Mouse (Mus musculus) heart, embryonic 12.5 days (tissue): ENCODE results near the gene Cope. TPM values are rescaled to one million over a fixed set of nuclear protein-coding genes. Genes with fewer than 3 reads are reported as not detected.
A peak's percentile ranks its signal among the peaks of the same experiment; 100 is the strongest.

Experiments
- ATAC-seq: fragments of 200-750 bp; cut with Nextera tagmentation; 2 replicates; pipeline ENCODE4 v1.8.0; 2017; ENCODE audit warnings: moderate TSS enrichment, moderate library complexity; ENCODE audit not compliant: insufficient number of reproducible peaks, low FRiP score
- H3K27ac ChIP-seq: fragments of 300-500 bp; sonication (generic); 2 replicates; pipeline ENCODE4 v1.5.1; 2016; ENCODE audit warnings: mild to moderate bottlenecking, moderate library complexity; ENCODE audit not compliant: poor library complexity, severe bottlenecking
- H3K27me3 ChIP-seq: fragments of 300-500 bp; sonication (generic); replicated peaks from 2 replicates; pipeline ENCODE4 v1.6.1; 2016; ENCODE audit warnings: mild to moderate bottlenecking, moderate library complexity
- H3K36me3 ChIP-seq: fragments of 300-500 bp; sonication (generic); 2 replicates; pipeline ENCODE4 v1.6.1; 2016; ENCODE audit warnings: mild to moderate bottlenecking, moderate library complexity
- H3K4me1 ChIP-seq: fragments of 300-500 bp; sonication (generic); replicated peaks from 2 replicates; pipeline ENCODE4 v1.6.1; 2016; ENCODE audit warnings: mild to moderate bottlenecking
- H3K4me2 ChIP-seq: fragments of 300-500 bp; sonication (generic); 2 replicates; pipeline ENCODE4 v1.6.1; 2016; ENCODE audit warnings: mild to moderate bottlenecking, moderate library complexity
- H3K4me3 ChIP-seq: fragments of 300-500 bp; sonication (generic); 2 replicates; pipeline ENCODE4 v1.5.1; 2016; ENCODE audit warnings: mild to moderate bottlenecking
- H3K9ac ChIP-seq: fragments of 300-500 bp; sonication (generic); 2 replicates; pipeline ENCODE4 v1.6.1; 2016; ENCODE audit warnings: mild to moderate bottlenecking, moderate library complexity
- H3K9me3 ChIP-seq: fragments of 300-500 bp; sonication (generic); replicated peaks from 2 replicates; pipeline ENCODE4 v1.6.1; 2016; ENCODE audit warnings: mild to moderate bottlenecking, moderate library complexity
- WGBS: fragments of 180-500 bp; shearing (Covaris S2); methylation state at CpG from one replicate; pipeline ENCODE4 v1.1.7; 2016; 5-methylcytosine and 5-hydroxymethylcytosine counted together
- polyA plus RNA-seq: library from polyadenylated mRNA; unstranded; fragments of >200 nt; fragmentation: Nextera tagmentation; extraction: Ambion mirVana; gene quantifications from 2 replicates; pipeline ENCODE4 v1.2.1, GENCODE M21; 2016

Cope gene
- polyA plus RNA-seq, 1 experiment from 2014 or later = 272 TPM

- peak; percentile 77 for ATAC-seq
- no peak overlapping the region for H3K27ac ChIP-seq
- peak overlapping the region; percentile 33 for H3K4me3 ChIP-seq
- H3K27me3 ChIP-seq = peaks cover 21% of the 10 kb centered on the region
- H3K9ac ChIP-seq = peak overlapping the region; percentile 36
- H3K4me2 ChIP-seq = peak overlapping the region; percentile 64
- WGBS = 36% methylated on average over 53 of the region's 53 CpGs
- peaks cover 8% of the 10 kb centered on the region; the same call in 1 of the 2 replicates for H3K9me3 ChIP-seq
- peaks cover 24% of the 10 kb centered on the region for H3K4me1 ChIP-seq
- H3K36me3 ChIP-seq = peaks cover 53% of the 10 kb centered on the region
Measured at GRCm38 (mm10) chr8:70330741-70331364, 28.5 kb downstream of the Cope start.

GRCm38 (mm10) chr8:70331526-70331925 lies 29.2 kb downstream of the Cope start:
- peaks cover 21% of the 10 kb centered on the region for H3K27me3 ChIP-seq
- no peak overlapping the region for H3K9ac ChIP-seq
- no peak overlapping the region for H3K4me2 ChIP-seq
- H3K4me3 ChIP-seq = no peak overlapping the region
- 80% methylated on average over 19 of the region's 19 CpGs for WGBS
- peaks cover 8% of the 10 kb centered on the region; the same call in 1 of the 2 replicates for H3K9me3 ChIP-seq
- peaks cover 24% of the 10 kb centered on the region for H3K4me1 ChIP-seq
- H3K36me3 ChIP-seq = peaks cover 60% of the 10 kb centered on the region
- no peak overlapping the region for H3K27ac ChIP-seq
- ATAC-seq = no peak

GRCm38 (mm10) chr8:70332070-70332877 lies 30.0 kb downstream of the Cope start:
- WGBS = 35% methylated on average over 40 of the region's 41 CpGs
- Histone ChIP-seq H3K27ac (no peak overlapping the region), H3K9me3 (peaks cover 7% of the 10 kb centered on the region; the same call in 1 of the 2 replicates), H3K36me3 (peaks cover 66% of the 10 kb centered on the region), H3K4me1 (peaks cover 24% of the 10 kb centered on the region), H3K4me2 (no peak overlapping the region), H3K4me3 (no peak overlapping the region), H3K27me3 (peaks cover 21% of the 10 kb centered on the region), H3K9ac (no peak overlapping the region)
- ATAC-seq = peak; percentile 43; the same call in 1 of the 2 replicates

- H3K36me3 ChIP-seq = peaks cover 69% of the 10 kb centered on the region
- ATAC-seq = no peak
- H3K27ac ChIP-seq = no peak overlapping the region
- H3K9me3 ChIP-seq = 0 out of 2 replicates have a peak, but pooled peaks cover 1% of the 10 kb centered on the region
- no peak overlapping the region for H3K9ac ChIP-seq
- H3K27me3 ChIP-seq = peaks cover 21% of the 10 kb centered on the region
- WGBS = 91% methylated on average over 6 of the region's 6 CpGs
- H3K4me1 ChIP-seq = peaks cover 24% of the 10 kb centered on the region
- H3K4me3 ChIP-seq = no peak overlapping the region
- H3K4me2 ChIP-seq = no peak overlapping the region
Measured at GRCm38 (mm10) chr8:70332878-70333202, 30.5 kb downstream of the Cope start.

- Histone ChIP-seq H3K36me3 (peaks cover 100% of the 10 kb centered on the region), H3K27ac (no peak overlapping the region), H3K4me2 (no peak overlapping the region), H3K27me3 (no peaks in the 10 kb centered on the region), H3K4me1 (0 out of 2 replicates have a peak, but pooled peaks cover 7% of the 10 kb centered on the region), H3K4me3 (no peak overlapping the region), H3K9me3 (no peaks in the 10 kb centered on the region), H3K9ac (no peak overlapping the region)
- WGBS = 88% methylated on average over 7 of the region's 7 CpGs
- no peak for ATAC-seq
Measured at GRCm38 (mm10) chr8:70338931-70339330, 36.6 kb downstream of the Cope start.

- peaks cover 88% of the 10 kb centered on the region for H3K36me3 ChIP-seq
- H3K9me3 ChIP-seq = no peaks in the 10 kb centered on the region
- H3K4me1 ChIP-seq = peaks cover 13% of the 10 kb centered on the region; the same call in 1 of the 2 replicates
- no peak overlapping the region for H3K27ac ChIP-seq
- no peak for ATAC-seq
- no peak overlapping the region for H3K4me3 ChIP-seq
- WGBS = 87% methylated on average over 7 of the region's 7 CpGs
- H3K9ac ChIP-seq = no peak overlapping the region; the same call in 1 of the 2 replicates
- H3K4me2 ChIP-seq = no peak overlapping the region
- H3K27me3 ChIP-seq = no peaks in the 10 kb centered on the region
Measured at GRCm38 (mm10) chr8:70340659-70341058, 38.3 kb downstream of the Cope start.

GRCm38 (mm10) chr8:70342007-70342406 lies 39.7 kb downstream of the Cope start:
- no peak for ATAC-seq
- Histone ChIP-seq H3K4me2 (no peak overlapping the region), H3K27me3 (no peaks in the 10 kb centered on the region), H3K4me3 (no peak overlapping the region), H3K9ac (no peak overlapping the region), H3K4me1 (peaks cover 13% of the 10 kb centered on the region; the same call in 1 of the 2 replicates), H3K9me3 (no peaks in the 10 kb centered on the region), H3K36me3 (peaks cover 85% of the 10 kb centered on the region), H3K27ac (no peak overlapping the region)
- 90% methylated on average over 14 of the region's 14 CpGs for WGBS

- Histone ChIP-seq H3K4me3 (no peak overlapping the region), H3K9ac (no peak overlapping the region), H3K27me3 (no peaks in the 10 kb centered on the region), H3K4me1 (peaks cover 15% of the 10 kb centered on the region; the same call in 1 of the 2 replicates), H3K27ac (no peak overlapping the region), H3K4me2 (no peak overlapping the region), H3K36me3 (peaks cover 76% of the 10 kb centered on the region), H3K9me3 (no peaks in the 10 kb centered on the region)
- WGBS = 87% methylated on average over 7 of the region's 7 CpGs
- no peak for ATAC-seq
Measured at GRCm38 (mm10) chr8:70343076-70343475, 40.8 kb downstream of the Cope start.

- H3K4me1 ChIP-seq = peaks cover 21% of the 10 kb centered on the region
- WGBS = 61% methylated on average over 6 of the region's 6 CpGs
- ATAC-seq = 0 out of 2 replicates have a peak, but pooled peaks have one; percentile 27
- no peak overlapping the region for H3K4me3 ChIP-seq
- H3K27me3 ChIP-seq = no peaks in the 10 kb centered on the region
- H3K27ac ChIP-seq = no peak overlapping the region
- H3K4me2 ChIP-seq = no peak overlapping the region
- no peaks in the 10 kb centered on the region for H3K9me3 ChIP-seq
- peaks cover 76% of the 10 kb centered on the region for H3K36me3 ChIP-seq
- no peak overlapping the region for H3K9ac ChIP-seq
Measured at GRCm38 (mm10) chr8:70343696-70344095, 41.4 kb downstream of the Cope start.

- peaks cover 27% of the 10 kb centered on the region for H3K4me1 ChIP-seq
- H3K9me3 ChIP-seq = no peaks in the 10 kb centered on the region
- H3K27ac ChIP-seq = no peak overlapping the region
- WGBS = 81% methylated on average over 2 of the region's 2 CpGs
- peaks cover 76% of the 10 kb centered on the region for H3K36me3 ChIP-seq
- H3K4me2 ChIP-seq = no peak overlapping the region
- no peaks in the 10 kb centered on the region for H3K27me3 ChIP-seq
- H3K9ac ChIP-seq = no peak overlapping the region
- H3K4me3 ChIP-seq = no peak overlapping the region
- ATAC-seq = no peak
Measured at GRCm38 (mm10) chr8:70344279-70344678, 42.0 kb downstream of the Cope start.

GRCm38 (mm10) chr8:70347443-70347842 lies 45.1 kb downstream of the Cope start:
- Histone ChIP-seq H3K9me3 (no peaks in the 10 kb centered on the region), H3K27me3 (no peaks in the 10 kb centered on the region), H3K4me2 (no peak overlapping the region), H3K36me3 (peaks cover 53% of the 10 kb centered on the region), H3K4me3 (no peak overlapping the region), H3K27ac (no peak overlapping the region), H3K4me1 (peaks cover 51% of the 10 kb centered on the region), H3K9ac (no peak overlapping the region)
- no peak for ATAC-seq
- WGBS = 86% methylated on average over 4 of the region's 4 CpGs
